Mouse (Mus musculus) ES-E14 (cell line): Measurements from ENCODE around the gene Map3k11.

Experiments
- CHD2 ChIP-seq: IDR thresholded peaks from 2 replicates; pipeline ENCODE4 v1.6.1; 2014; ENCODE audit warnings: mild to moderate bottlenecking, low read depth, low read length, inconsistent platforms
- HCFC1 ChIP-seq: IDR thresholded peaks from 2 replicates; pipeline ENCODE4 v1.6.1; 2012; ENCODE audit warnings: low read length, inconsistent platforms, borderline replicate concordance; ENCODE audit not compliant: insufficient read depth
- MAFK ChIP-seq: IDR thresholded peaks from 2 replicates; pipeline ENCODE4 v1.6.1; 2014; ENCODE audit warnings: mild to moderate bottlenecking, low read depth, low read length, inconsistent platforms; ENCODE audit not compliant: insufficient read depth
- ZC3H11A ChIP-seq: IDR thresholded peaks from 2 replicates; pipeline ENCODE4 v1.6.1; 2012; ENCODE audit warnings: low read depth, mild to moderate bottlenecking, inconsistent platforms, low read length, borderline replicate concordance
- ZNF384 ChIP-seq: IDR thresholded peaks from 2 replicates; pipeline ENCODE4 v1.6.1; 2012; ENCODE audit warnings: low read depth, low read length, inconsistent platforms

DNA sequence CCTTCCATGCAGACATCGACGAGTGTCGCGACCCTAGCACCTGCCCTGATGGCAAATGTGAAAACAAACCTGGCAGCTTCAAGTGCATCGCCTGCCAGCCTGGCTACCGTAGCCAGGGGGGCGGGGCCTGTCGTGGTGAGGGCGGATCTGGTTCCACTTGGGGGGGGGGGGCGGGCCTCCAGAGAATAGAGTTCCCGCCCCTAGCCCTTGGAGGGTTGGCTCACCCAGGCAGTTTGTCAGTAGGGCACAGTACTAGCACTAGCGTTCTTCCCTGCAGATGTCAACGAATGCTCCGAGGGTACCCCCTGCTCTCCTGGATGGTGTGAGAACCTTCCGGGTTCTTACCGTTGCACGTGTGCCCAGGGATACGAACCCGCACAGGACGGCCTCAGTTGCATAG is 63.2 kb downstream of the Map3k11 start:
- TF ChIP-seq MAFK (no peak), ZC3H11A (no peak), HCFC1 (no peak), CHD2 (no peak), ZNF384 (no peak)
